Mouse (Mus musculus): Measurements from ENCODE around the gene N4bp2l2. TPM values are rescaled to one million over a fixed set of nuclear protein-coding genes. Genes with fewer than 3 reads are reported as not detected.

The N4bp2l2 gene
- polyA plus RNA-seq (2017; shearing (Covaris generic)): 129 TPM

DNA sequence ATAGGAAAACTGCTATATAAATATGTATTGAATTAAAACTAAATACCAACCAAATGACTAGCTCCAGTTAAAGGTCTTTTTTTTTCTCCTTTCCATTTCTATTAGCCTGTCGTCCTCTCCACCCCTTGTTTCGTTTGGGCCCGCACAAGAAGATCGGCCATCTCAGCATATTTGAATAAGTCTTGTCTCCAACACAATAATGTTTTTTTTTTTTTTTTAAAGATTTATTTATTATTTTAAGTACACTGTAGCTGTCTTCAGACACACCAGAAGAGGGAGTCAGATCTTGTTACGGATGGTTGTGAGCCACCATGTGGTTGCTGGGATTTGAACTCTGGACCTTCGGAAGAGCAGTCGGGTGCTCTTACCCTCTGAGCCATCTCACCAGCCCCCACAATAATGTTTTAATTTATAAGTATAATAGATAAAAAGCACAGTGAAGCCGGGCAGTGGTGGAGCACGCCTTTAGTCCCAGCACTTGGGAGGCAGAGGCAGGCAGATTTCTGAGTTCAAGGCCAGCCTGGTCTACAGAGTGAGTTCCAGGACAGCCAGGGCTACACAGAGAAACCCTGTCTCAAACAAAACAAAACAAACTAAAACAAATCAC, at the start of gene N4bp2l2:
N4bp2l2 (minus strand) TSS at position 51 of the 607 bp plus-strand sequence.

DNA sequence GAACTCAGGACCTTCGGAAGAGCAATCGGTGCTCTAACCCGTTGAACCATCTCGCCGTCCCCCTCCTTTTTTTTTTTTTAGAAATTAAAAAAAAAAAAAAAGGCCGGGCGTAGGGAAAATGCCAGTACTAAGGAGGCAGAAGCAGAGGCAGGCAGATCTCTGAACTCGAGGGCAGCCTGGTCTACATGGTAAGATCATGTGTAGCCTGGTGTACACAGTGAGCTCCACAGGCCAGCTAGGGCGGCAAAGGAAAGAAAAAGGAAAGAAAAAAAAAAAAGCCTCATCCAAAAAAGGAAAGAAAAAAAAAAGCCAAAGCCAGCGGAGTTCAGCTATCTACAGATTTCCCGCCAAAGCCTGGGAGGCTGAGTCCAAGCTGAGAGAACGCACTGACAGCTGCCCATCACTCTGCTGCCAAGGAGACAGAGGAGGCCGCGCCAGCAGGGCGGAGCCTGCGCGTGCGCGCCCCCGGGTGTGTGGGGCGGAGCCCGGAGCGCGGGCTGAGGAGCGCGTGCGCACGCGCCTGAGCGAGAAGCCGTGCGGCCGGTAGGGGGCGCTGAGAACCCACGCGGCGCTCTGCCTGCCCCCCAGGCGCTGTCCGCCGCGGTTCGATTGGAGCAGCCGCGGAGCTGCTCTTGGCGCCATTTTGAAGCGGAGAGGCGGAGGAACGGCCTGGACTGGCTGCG, 7.3 kb upstream of the N4bp2l2 start, which contains the start of gene Pds5b:
Pds5b (plus strand) TSS at position 587 of the 683 bp plus-strand sequence.

DNA sequence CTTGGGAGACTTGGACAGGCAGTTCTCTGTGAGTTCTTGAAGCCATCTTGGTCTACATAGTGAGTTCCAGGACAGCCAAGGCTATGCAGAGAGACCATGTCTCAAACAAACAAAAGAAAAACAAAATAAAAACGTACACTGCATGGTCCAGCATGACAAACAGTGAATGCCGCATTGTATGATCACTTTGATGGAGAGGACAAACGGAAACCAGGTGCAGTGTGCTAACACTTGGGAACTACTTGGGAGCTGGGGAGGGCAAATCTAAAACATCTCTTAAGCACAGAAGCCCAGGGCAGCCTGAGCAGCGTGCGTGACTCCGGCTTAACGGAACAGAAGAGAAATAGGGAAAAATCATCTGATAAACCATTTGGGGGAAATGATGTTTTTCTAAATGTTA, 68.9 kb downstream of the N4bp2l2 start, which contains the start of gene N4bp2l1:
N4bp2l1 (minus strand) TSS at position 101 of the 400 bp plus-strand sequence.

Other genes with a start within 250 kb of the N4bp2l2 start
- gene Zar1l, start 148.0 kb downstream of the N4bp2l2 start, polyA plus RNA-seq (2017; shearing (Covaris generic)): not detected
- 4.5 TPM for gene Brca2, start 143.6 kb downstream of the N4bp2l2 start, polyA plus RNA-seq (2017; shearing (Covaris generic))
- gene N4bp2l1, start 69.0 kb downstream of the N4bp2l2 start, polyA plus RNA-seq (2017; shearing (Covaris generic)): 123 TPM
- gene Pds5b, start 7.6 kb upstream of the N4bp2l2 start, polyA plus RNA-seq (2017; shearing (Covaris generic)): 20.5 TPM